Mouse (Mus musculus) left cerebral cortex, adult 2 months (tissue): ENCODE measurements around the gene Elovl5. TPM values are rescaled to one million over a fixed set of nuclear protein-coding genes. Genes with fewer than 3 reads are reported as not detected.

ENCODE experiments used
- DNase-seq, 2 experiments: peaks; one replicate each; pipeline ENCODE4 v3.0.0; 2021 to 2022; ENCODE audit warnings: low spot score in 2 of 2, mixed read lengths in 1 of 2; ENCODE audit errors: extremely low spot score in 1 of 2
- H3K27ac ChIP-seq: fragments of 200-600 bp; 2 replicates; pipeline ENCODE4 v1.8.1; 2022
- H3K4me3 ChIP-seq: fragments of 200-600 bp; 2 replicates; pipeline ENCODE4 v1.8.1; 2022
- CTCF ChIP-seq: fragments of 200-600 bp; IDR thresholded peaks from 2 replicates; pipeline ENCODE4 v1.8.1; 2022; ENCODE audit warnings: antibody characterized with exemption, mild to moderate bottlenecking, moderate library complexity
- intact Hi-C: fragments of 180-260 bp; cut with DNase I; formaldehyde crosslinking; loops from one replicate; pipeline ENCODE4 v1.15.1; 2025
- total RNA-seq, 2 experiments: library from RNA; stranded (reverse); gene quantifications; 2 replicates each; pipeline ENCODE4 v1.2.3; 2021

Elovl5 gene
- total RNA-seq, 2 experiments from 2014 or later = 60.4 to 62.7 TPM

- no peak for TF ChIP-seq CTCF
- intact Hi-C loops = no loop called here
- Histone ChIP-seq H3K27ac (no peak overlapping the region), H3K4me3 (no peak overlapping the region)
- no peak for DNase-seq
These were observed 13.1 kb downstream of the Elovl5 start for GRCm38 (mm10) chr9:77930036-77930859.

GRCm38 (mm10) chr9:77930860-77931184 lies 13.7 kb downstream of the Elovl5 start:
- no peak for TF ChIP-seq CTCF
- no peak overlapping the region for H3K27ac ChIP-seq
- intact Hi-C loops = no loop called here
- no peak overlapping the region for H3K4me3 ChIP-seq
- no peak for DNase-seq

GRCm38 (mm10) chr9:77931740-77932139 lies 14.6 kb downstream of the Elovl5 start:
- intact Hi-C loops = no loop called here
- no peak overlapping the region for H3K27ac ChIP-seq
- no peak overlapping the region for H3K4me3 ChIP-seq
- TF ChIP-seq CTCF = no peak
- DNase-seq = no peak

- no peak for DNase-seq
- intact Hi-C loops = no loop called here
- Histone ChIP-seq H3K27ac (no peak overlapping the region), H3K4me3 (no peak overlapping the region)
- no peak for TF ChIP-seq CTCF
These were observed 18.9 kb downstream of the Elovl5 start for GRCm38 (mm10) chr9:77935818-77936611.

GRCm38 (mm10) chr9:77937875-77938274 lies 20.7 kb downstream of the Elovl5 start:
- intact Hi-C loops = no loop called here
- DNase-seq = no peak
- Histone ChIP-seq H3K27ac (no peak overlapping the region), H3K4me3 (no peak overlapping the region)
- no peak for TF ChIP-seq CTCF

- Histone ChIP-seq H3K4me3 (no peak overlapping the region), H3K27ac (no peak overlapping the region)
- intact Hi-C loops = no loop called here
- no peak for DNase-seq
- TF ChIP-seq CTCF = no peak
These were observed 21.8 kb downstream of the Elovl5 start for GRCm38 (mm10) chr9:77938761-77939553.

GRCm38 (mm10) chr9:77939554-77939920 lies 22.4 kb downstream of the Elovl5 start:
- Histone ChIP-seq H3K27ac (no peak overlapping the region), H3K4me3 (no peak overlapping the region)
- intact Hi-C loops = no loop called here
- no peak for TF ChIP-seq CTCF
- no peak for DNase-seq

- intact Hi-C loops = loop anchor here (2.0 kb wide), 1 partner anchor 22 kb away; no protein-coding TSS in a partner anchor
These were observed 23.9 kb downstream of the Elovl5 start for GRCm38 (mm10) chr9:77941058-77941457.

GRCm38 (mm10) chr9:77941836-77942235 lies 24.7 kb downstream of the Elovl5 start:
- no peak for TF ChIP-seq CTCF
- H3K27ac ChIP-seq = no peak overlapping the region
- H3K4me3 ChIP-seq = no peak overlapping the region
- intact Hi-C loops = loop anchor here (2.0 kb wide), 1 partner anchor 23 kb away; no protein-coding TSS in a partner anchor
- no peak for DNase-seq

More at GRCm38 (mm10) chr9:77941058-77941457, 23.9 kb downstream of the Elovl5 start:
- H3K27ac ChIP-seq = no peak overlapping the region
- DNase-seq = no peak
- no peak for TF ChIP-seq CTCF
- H3K4me3 ChIP-seq = no peak overlapping the region

- DNase-seq = no peak
- intact Hi-C loops = no loop called here
- Histone ChIP-seq H3K27ac (no peak overlapping the region), H3K4me3 (no peak overlapping the region)
- TF ChIP-seq CTCF = no peak
These were observed 25.2 kb downstream of the Elovl5 start for GRCm38 (mm10) chr9:77942411-77942810.

- DNase-seq = no peak
- Histone ChIP-seq H3K4me3 (no peak overlapping the region), H3K27ac (no peak overlapping the region)
- intact Hi-C loops = no loop called here
- no peak for TF ChIP-seq CTCF
These were observed 26.2 kb downstream of the Elovl5 start for GRCm38 (mm10) chr9:77943316-77943715.

- Histone ChIP-seq H3K27ac (no peak overlapping the region), H3K4me3 (no peak overlapping the region)
- TF ChIP-seq CTCF = no peak
- no peak for DNase-seq
- intact Hi-C loops = no loop called here
These were observed 27.0 kb downstream of the Elovl5 start for GRCm38 (mm10) chr9:77944195-77944594.
